Mouse (Mus musculus): ENCODE measurements around the gene Kcnk5.
A peak's percentile ranks its signal among the peaks of the same experiment; 100 is the strongest.

Gene Kcnk5

GRCm38 (mm10) chr14:20181466-20181921 is at the start of gene Kcnk5:
Gene Kcnk5 (minus strand): TSS chr14:20181809.
- DNase-seq (ENCODE audit: low read depth, low spot score): peak; percentile 39

- DNase-seq (ENCODE audit: low read depth, low spot score): no peak
These were observed 48.5 kb upstream of the Kcnk5 start for GRCm38 (mm10) chr14:20230063-20230491.

- no peak for DNase-seq (ENCODE audit: low read depth, low spot score)
These were observed 47.8 kb upstream of the Kcnk5 start for GRCm38 (mm10) chr14:20229437-20229836.

GRCm38 (mm10) chr14:20228336-20228735 is 46.7 kb upstream of the Kcnk5 start:
- no peak for DNase-seq (ENCODE audit: low read depth, low spot score)

- DNase-seq (ENCODE audit: low read depth, low spot score): no peak
These were observed 45.4 kb upstream of the Kcnk5 start for GRCm38 (mm10) chr14:20226982-20227381.

- DNase-seq (ENCODE audit: low read depth, low spot score): no peak
These were observed 44.9 kb upstream of the Kcnk5 start for GRCm38 (mm10) chr14:20226488-20226887.

GRCm38 (mm10) chr14:20225525-20225924 is 43.9 kb upstream of the Kcnk5 start:
- DNase-seq (ENCODE audit: low read depth, low spot score): no peak

- DNase-seq (ENCODE audit: low read depth, low spot score): no peak
These were observed 43.1 kb upstream of the Kcnk5 start for GRCm38 (mm10) chr14:20224576-20225218.

GRCm38 (mm10) chr14:20224163-20224562 is 42.6 kb upstream of the Kcnk5 start:
- DNase-seq (ENCODE audit: low read depth, low spot score): no peak

- DNase-seq (ENCODE audit: low read depth, low spot score): no peak
These were observed 41.6 kb upstream of the Kcnk5 start for GRCm38 (mm10) chr14:20223253-20223652.

GRCm38 (mm10) chr14:20221083-20221482 is 39.5 kb upstream of the Kcnk5 start:
- DNase-seq (ENCODE audit: low read depth, low spot score): no peak

- DNase-seq (ENCODE audit: low read depth, low spot score): no peak
These were observed 38.2 kb upstream of the Kcnk5 start for GRCm38 (mm10) chr14:20219849-20220248.

GRCm38 (mm10) chr14:20217299-20217864 is 35.8 kb upstream of the Kcnk5 start:
- DNase-seq (ENCODE audit: low read depth, low spot score): no peak

- DNase-seq (ENCODE audit: low read depth, low spot score): no peak
These were observed 35.1 kb upstream of the Kcnk5 start for GRCm38 (mm10) chr14:20216561-20217298.

GRCm38 (mm10) chr14:20215826-20216225 is 34.2 kb upstream of the Kcnk5 start:
- no peak for DNase-seq (ENCODE audit: low read depth, low spot score)

GRCm38 (mm10) chr14:20214125-20214524 is 32.5 kb upstream of the Kcnk5 start:
- DNase-seq (ENCODE audit: low read depth, low spot score): no peak

GRCm38 (mm10) chr14:20211754-20212601 is 30.4 kb upstream of the Kcnk5 start:
- DNase-seq (ENCODE audit: low read depth, low spot score): no peak

GRCm38 (mm10) chr14:20209926-20210325 is 28.3 kb upstream of the Kcnk5 start:
- DNase-seq (ENCODE audit: low read depth, low spot score): no peak

GRCm38 (mm10) chr14:20208435-20208834 is 26.8 kb upstream of the Kcnk5 start:
- no peak for DNase-seq (ENCODE audit: low read depth, low spot score)

- DNase-seq (ENCODE audit: low read depth, low spot score): no peak
These were observed 24.1 kb upstream of the Kcnk5 start for GRCm38 (mm10) chr14:20205747-20206146.

- no peak for DNase-seq (ENCODE audit: low read depth, low spot score)
These were observed 21.7 kb upstream of the Kcnk5 start for GRCm38 (mm10) chr14:20203301-20203700.

GRCm38 (mm10) chr14:20202655-20203181 is 21.1 kb upstream of the Kcnk5 start:
- DNase-seq (ENCODE audit: low read depth, low spot score): no peak
